Mouse (Mus musculus): ENCODE results near the gene Faim2. TPM values are rescaled to one million over a fixed set of nuclear protein-coding genes. Genes with fewer than 3 reads are reported as not detected.

Faim2 gene
- total RNA-seq, 2 experiments from 2014 or later: 365 to 407 TPM

Other genes starting within 250 kb of the Faim2 start
- 100 to 1,000 TPM in 1 of 2 experiments, 10 to 100 TPM in 1; 88.1 to 104 TPM for gene Prpf40b, start 233.1 kb downstream of the Faim2 start, total RNA-seq (2021)
- 1 to 10 TPM; 1.7 to 1.8 TPM for gene Fam186b, start 232.3 kb downstream of the Faim2 start, total RNA-seq (2021)
- gene Fmnl3, start 157.7 kb downstream of the Faim2 start, total RNA-seq (2021): 10 to 100 TPM; 10.6 to 10.8 TPM
- 100 to 1,000 TPM; 319 to 339 TPM for gene Tmbim6, start 135.3 kb downstream of the Faim2 start, total RNA-seq (2021)
- gene Nckap5l, start 70.4 kb downstream of the Faim2 start, total RNA-seq (2021): 10 to 100 TPM; 19.4 to 21.4 TPM
- 1 to 10 TPM; 3.9 to 6.6 TPM for gene Bcdin3d, start 53.4 kb downstream of the Faim2 start, total RNA-seq (2021)
- gene Aqp2, start 50.9 kb upstream of the Faim2 start, total RNA-seq (2021): not detected
- under 1 TPM; 0.23 to 0.37 TPM for gene Aqp5, start 62.6 kb upstream of the Faim2 start, total RNA-seq (2021)
- gene Aqp6, start 73.2 kb upstream of the Faim2 start, total RNA-seq (2021): under 1 TPM; 0.48 to 0.81 TPM
- gene Racgap1, start 123.5 kb upstream of the Faim2 start, total RNA-seq (2021): 10 to 100 TPM in 1 of 2 experiments, 1 to 10 TPM in 1; 8.3 to 10.1 TPM
- gene Asic1, start 142.2 kb upstream of the Faim2 start, total RNA-seq (2021): 10 to 100 TPM; 59.1 to 79.8 TPM
- gene Smarcd1, start 174.0 kb upstream of the Faim2 start, total RNA-seq (2021): 100 to 1,000 TPM; 159 to 164 TPM
- 10 to 100 TPM in 1 of 2 experiments, 1 to 10 TPM in 1; 9.2 to 10.4 TPM for gene Gm17349, start 177.3 kb upstream of the Faim2 start, total RNA-seq (2021)
- gene Gpd1, start 189.3 kb upstream of the Faim2 start, total RNA-seq (2021): 100 to 1,000 TPM in 1 of 2 experiments, 10 to 100 TPM in 1; 89.9 to 104 TPM
- 100 to 1,000 TPM; 112 to 121 TPM for gene Cox14, start 197.5 kb upstream of the Faim2 start, total RNA-seq (2021)
- 10 to 100 TPM; 32.3 to 42.2 TPM for gene Cers5, start 244.7 kb upstream of the Faim2 start, total RNA-seq (2021)